Comparison of ENCODE assay signal across 26 mouse cellular contexts in genomic region chr2:3690221-3690620, GRCm38 (mm10).
"Had no signal": no experiment of that assay in that cellular context is flagged by ENCODE, and none has a peak within 500 bp of the region (broad histone marks: within the 10 kb centered on the region; RNA-seq: fewer than 3 reads in every experiment).

No protein-coding gene starts in this region.

- H3K4me1 ChIP-seq: heart, embryonic 13.5 days; heart, embryonic 15.5 days; hindbrain, embryonic 13.5 days; hindbrain, embryonic 15.5 days; kidney, embryonic 15.5 days; limb, embryonic 15.5 days; liver, embryonic 12.5 days had no signal

- H3K4me3 ChIP-seq: heart, adult 2 months; heart, embryonic 13.5 days; heart, embryonic 15.5 days; hindbrain, embryonic 13.5 days; hindbrain, embryonic 15.5 days; kidney, embryonic 15.5 days; layer of hippocampus, adult 2 months; limb, embryonic 13.5 days; limb, embryonic 15.5 days; liver, embryonic 12.5 days had no signal

- H3K27ac ChIP-seq: heart, adult 2 months; heart, embryonic 13.5 days; heart, embryonic 15.5 days; hindbrain, embryonic 13.5 days; hindbrain, embryonic 15.5 days; hindbrain, postnatal 0 days; kidney, embryonic 15.5 days; kidney, postnatal 0 days; layer of hippocampus, adult 2 months; limb, embryonic 13.5 days; limb, embryonic 15.5 days; liver, embryonic 12.5 days; liver, embryonic 14.5 days had no signal

- H3K9ac ChIP-seq: heart, embryonic 13.5 days; heart, embryonic 15.5 days; hindbrain, embryonic 13.5 days; hindbrain, embryonic 15.5 days; kidney, embryonic 15.5 days; limb, embryonic 13.5 days; limb, embryonic 15.5 days; liver, embryonic 12.5 days; liver, embryonic 14.5 days had no signal

- H3K9me3 ChIP-seq: heart, embryonic 15.5 days; hindbrain, embryonic 13.5 days; hindbrain, embryonic 15.5 days; kidney, embryonic 15.5 days; limb, embryonic 13.5 days; limb, embryonic 15.5 days; liver, embryonic 12.5 days had no signal

- DNase-seq: gastrocnemius, postnatal 14 days; gastrocnemius, postnatal 36 days; heart, adult 11 months; heart, adult 2 months; heart, postnatal 14 days; heart, postnatal 36 days; kidney, adult 11 months; kidney, adult 2 months; kidney, adult 9 months; kidney, postnatal 14 days; kidney, postnatal 36 days; left cerebral cortex, postnatal 4 days had no signal

- H3K36me3 ChIP-seq: heart, embryonic 13.5 days; heart, embryonic 15.5 days; hindbrain, embryonic 13.5 days; hindbrain, embryonic 15.5 days; kidney, embryonic 15.5 days; limb, embryonic 13.5 days; limb, embryonic 15.5 days; liver, embryonic 12.5 days had no signal

- ATAC-seq: hindbrain, postnatal 0 days; intestine, embryonic 16.5 days; liver, embryonic 12.5 days had no signal

- H3K27me3 ChIP-seq: heart, embryonic 13.5 days; heart, embryonic 15.5 days; hindbrain, embryonic 13.5 days; hindbrain, embryonic 15.5 days; kidney, embryonic 15.5 days; limb, embryonic 13.5 days; limb, embryonic 15.5 days; liver, embryonic 12.5 days had no signal

- H3K4me2 ChIP-seq: heart, embryonic 11.5 days; heart, embryonic 13.5 days; heart, embryonic 15.5 days; hindbrain, embryonic 13.5 days; hindbrain, embryonic 15.5 days; kidney, embryonic 15.5 days; limb, embryonic 13.5 days; limb, embryonic 15.5 days; liver, embryonic 12.5 days had no signal
